Mouse (Mus musculus) embryonic facial prominence, embryonic 15.5 days (tissue): Measurements from ENCODE around the gene Rap2c. TPM values are rescaled to one million over a fixed set of nuclear protein-coding genes. Genes with fewer than 3 reads are reported as not detected.

Experiments
- ATAC-seq: fragments of 200-750 bp; cut with Nextera tagmentation; 2 replicates; pipeline ENCODE4 v1.8.0; 2017; ENCODE audit warnings: low read depth, moderate TSS enrichment; ENCODE audit not compliant: insufficient number of reproducible peaks, low FRiP score, low TSS enrichment
- H3K27ac ChIP-seq: fragments of 300-500 bp; sonication (generic); replicated peaks from 2 replicates; pipeline ENCODE4 v1.5.1; 2015; ENCODE audit warnings: mild to moderate bottlenecking, inconsistent platforms
- H3K27me3 ChIP-seq: fragments of 300-500 bp; sonication (generic); 2 replicates; pipeline ENCODE4 v1.6.1; 2015; ENCODE audit warnings: inconsistent platforms
- H3K36me3 ChIP-seq: fragments of 300-500 bp; sonication (generic); 2 replicates; pipeline ENCODE4 v1.6.1; 2015; ENCODE audit warnings: mild to moderate bottlenecking, inconsistent platforms
- H3K4me1 ChIP-seq: fragments of 300-500 bp; sonication (generic); 2 replicates; pipeline ENCODE4 v1.6.1; 2015; ENCODE audit warnings: inconsistent platforms
- H3K4me2 ChIP-seq: fragments of 300-500 bp; sonication (generic); replicated peaks from 2 replicates; pipeline ENCODE4 v1.6.1; 2015; ENCODE audit warnings: mild to moderate bottlenecking, inconsistent platforms
- H3K4me3 ChIP-seq: fragments of 300-500 bp; sonication (generic); replicated peaks from 2 replicates; pipeline ENCODE4 v1.5.1; 2015; ENCODE audit warnings: mild to moderate bottlenecking, inconsistent platforms
- H3K9ac ChIP-seq: fragments of 300-500 bp; sonication (generic); 2 replicates; pipeline ENCODE4 v1.6.1; 2015; ENCODE audit warnings: inconsistent platforms
- H3K9me3 ChIP-seq: fragments of 300-500 bp; sonication (generic); replicated peaks from 2 replicates; pipeline ENCODE4 v1.6.1; 2016; ENCODE audit warnings: inconsistent platforms
- WGBS: fragments of 180-500 bp; shearing (Covaris S2); methylation state at CpG from one replicate; pipeline ENCODE4 v1.1.7; 2015; 5-methylcytosine and 5-hydroxymethylcytosine counted together
- polyA plus RNA-seq: library from polyadenylated mRNA; unstranded; fragments of >200 nt; fragmentation: Nextera tagmentation; extraction: Ambion mirVana; gene quantifications from 2 replicates; pipeline ENCODE4 v1.2.1, GENCODE M21; 2015

Gene Rap2c
- polyA plus RNA-seq, 1 experiment from 2014 or later: 26.1 TPM

DNA sequence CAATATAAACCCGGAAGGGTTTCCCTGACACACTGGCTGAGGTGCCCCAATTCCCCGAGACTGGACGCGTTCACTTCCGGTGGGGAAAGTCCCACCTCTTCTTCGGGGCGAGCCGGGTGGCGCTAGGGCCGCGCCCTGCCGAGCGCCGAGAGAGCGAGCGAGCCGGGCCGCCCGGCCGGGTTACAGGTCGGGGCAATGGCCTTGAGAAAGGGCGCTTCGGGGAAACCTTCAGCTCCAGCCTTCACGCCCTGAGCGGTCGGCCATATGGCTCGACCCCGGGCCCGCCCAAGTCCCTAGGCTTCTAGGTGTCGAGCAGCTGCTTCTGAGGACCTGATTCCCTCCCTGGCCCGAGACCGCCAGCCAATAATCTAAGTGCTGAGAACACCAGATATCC lies 965 bp upstream of the Rap2c start:
- Histone ChIP-seq H3K4me3 (peak overlapping the region; percentile 54), H3K27me3 (no peaks in the 10 kb centered on the region), H3K27ac (peak overlapping the region; percentile 97), H3K9me3 (no peaks in the 10 kb centered on the region), H3K4me1 (no peaks in the 10 kb centered on the region), H3K36me3 (no peaks in the 10 kb centered on the region), H3K9ac (0 out of 2 replicates have a peak overlapping the region, but pooled peaks have one; percentile 24), H3K4me2 (peak overlapping the region; percentile 41)
- WGBS: 35% methylated on average over 26 of the region's 32 CpGs
- ATAC-seq: peak; percentile 82

DNA sequence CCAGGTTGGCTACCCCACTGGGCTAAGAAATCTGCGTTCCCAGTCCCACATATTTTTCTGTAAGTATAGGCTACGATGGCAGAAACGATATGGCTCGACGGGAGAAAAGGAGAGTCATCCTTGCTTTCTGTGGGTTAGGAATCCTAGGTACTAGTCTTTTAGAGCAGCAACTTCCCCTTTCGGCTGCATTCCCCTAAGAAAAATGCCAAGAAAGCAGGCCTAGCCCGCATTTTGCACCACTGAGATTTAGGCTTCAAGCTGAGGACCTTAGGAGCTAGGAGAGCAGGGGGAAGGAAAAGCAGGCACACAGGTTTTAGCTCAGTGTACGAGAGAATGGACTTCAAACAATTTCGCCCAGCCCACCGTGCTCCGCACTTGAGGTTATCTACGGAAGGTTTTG lies 892 bp downstream of the Rap2c start:
- ATAC-seq: no peak
- H3K4me1 ChIP-seq: no peaks in the 10 kb centered on the region
- WGBS: 26% methylated on average over 12 of the region's 12 CpGs

DNA sequence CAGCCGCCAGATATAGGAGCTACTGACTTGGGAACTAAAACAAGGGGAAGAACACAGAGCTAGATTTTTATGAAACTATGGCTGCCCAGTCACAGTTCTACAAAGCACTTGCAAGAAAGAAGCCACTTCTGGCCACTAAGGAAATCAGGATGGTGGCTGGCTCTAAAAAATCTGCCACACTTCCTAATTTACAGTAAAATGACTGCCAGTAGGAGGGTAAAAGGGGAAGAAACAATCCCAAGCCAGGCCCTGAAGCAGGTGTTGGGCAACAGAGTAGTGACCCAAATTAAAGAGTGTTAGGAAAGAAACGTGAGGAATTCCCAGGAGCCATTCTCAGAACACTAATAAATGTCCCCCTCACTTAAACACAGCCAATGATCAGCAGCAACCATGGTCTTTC lies 5.5 kb downstream of the Rap2c start:
- Histone ChIP-seq H3K27me3 (no peaks in the 10 kb centered on the region), H3K9me3 (no peaks in the 10 kb centered on the region), H3K4me1 (no peaks in the 10 kb centered on the region), H3K36me3 (no peaks in the 10 kb centered on the region; the same call in 1 of the 2 replicates), H3K4me3 (no peak overlapping the region), H3K9ac (no peak overlapping the region), H3K4me2 (no peak overlapping the region), H3K27ac (no peak overlapping the region)
- WGBS: 65% methylated on average over 2 of the region's 2 CpGs
- ATAC-seq: no peak

More for the DNA sequence above, 892 bp downstream of the Rap2c start:
- Histone ChIP-seq H3K36me3 (no peaks in the 10 kb centered on the region), H3K4me3 (peak overlapping the region; percentile 54), H3K27me3 (no peaks in the 10 kb centered on the region), H3K4me2 (peak overlapping the region; percentile 46), H3K27ac (peak overlapping the region; percentile 97), H3K9ac (peak overlapping the region; percentile 12; the same call in 1 of the 2 replicates), H3K9me3 (no peaks in the 10 kb centered on the region)

DNA sequence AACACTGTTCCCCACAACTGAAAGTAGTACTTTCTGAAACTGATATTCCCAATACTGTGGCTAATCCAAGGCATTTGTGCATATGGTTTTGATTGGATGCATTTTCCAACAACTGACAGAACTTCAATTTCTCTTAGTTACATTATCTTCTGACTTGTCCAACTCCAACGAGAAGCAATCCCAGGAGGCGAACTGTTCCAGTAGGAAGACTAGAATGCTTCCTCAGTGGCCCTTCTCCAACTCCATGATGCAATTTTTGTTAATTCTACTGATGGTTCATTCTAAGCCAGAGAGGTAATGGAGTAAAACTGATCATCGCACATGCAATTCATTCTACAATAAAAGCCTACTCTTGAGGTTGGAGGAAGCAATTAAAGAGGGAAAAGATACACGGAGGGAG lies 7.5 kb downstream of the Rap2c start:
- Histone ChIP-seq H3K9ac (no peak overlapping the region), H3K4me3 (no peak overlapping the region), H3K4me1 (no peaks in the 10 kb centered on the region), H3K27me3 (no peaks in the 10 kb centered on the region), H3K9me3 (no peaks in the 10 kb centered on the region), H3K4me2 (no peak overlapping the region), H3K36me3 (no peaks in the 10 kb centered on the region; the same call in 1 of the 2 replicates), H3K27ac (no peak overlapping the region)
- 51% methylated on average over 4 of the region's 4 CpGs for WGBS
- ATAC-seq: no peak

DNA sequence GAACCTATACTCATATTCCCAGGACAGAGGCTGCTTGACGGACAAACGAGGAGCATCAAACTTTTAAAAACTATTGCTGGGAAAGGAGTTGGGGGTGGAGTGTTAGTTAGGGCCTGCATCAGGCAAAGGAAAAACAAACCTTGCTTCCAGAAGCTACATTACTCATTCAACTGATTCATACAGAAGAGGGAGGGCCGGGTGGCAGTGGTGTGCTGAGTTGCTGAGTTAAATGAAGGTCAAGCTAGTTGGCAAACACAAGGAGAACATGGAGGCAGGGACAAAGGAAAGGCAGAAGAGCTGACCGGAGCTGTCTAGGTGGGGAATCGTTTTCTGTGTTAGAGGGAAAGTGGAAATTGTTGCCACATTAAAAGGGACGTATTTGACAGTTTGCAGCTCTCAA lies 17.0 kb downstream of the Rap2c start:
- 80% methylated on average over 6 of the region's 6 CpGs for WGBS

DNA sequence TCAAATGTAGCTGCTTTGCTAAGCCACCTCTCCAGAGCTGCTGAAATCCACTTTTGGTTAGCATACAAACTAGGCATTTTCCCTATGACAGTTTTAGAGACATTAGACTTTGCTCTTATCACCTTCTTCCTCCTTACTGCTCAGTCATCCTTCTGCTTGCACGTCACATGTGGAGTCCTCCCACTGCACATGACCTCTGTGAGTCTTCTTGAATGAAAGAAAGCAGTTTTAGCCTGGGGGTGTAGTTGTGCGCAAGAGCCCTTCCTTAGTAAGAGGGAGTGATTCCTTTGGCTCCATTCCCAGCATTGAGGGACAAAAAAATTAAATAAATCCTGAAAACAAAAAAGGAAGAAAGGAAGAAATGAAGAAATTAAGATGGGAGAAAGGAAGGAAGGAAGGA lies 22.5 kb downstream of the Rap2c start:
- H3K27ac ChIP-seq: no peak overlapping the region
- no peak overlapping the region for H3K4me2 ChIP-seq
- no peak overlapping the region for H3K4me3 ChIP-seq
- H3K4me1 ChIP-seq: no peaks in the 10 kb centered on the region
- ATAC-seq: no peak
- WGBS: 55% methylated on average over 2 of the region's 2 CpGs
- no peaks in the 10 kb centered on the region for H3K9me3 ChIP-seq
- no peak overlapping the region for H3K9ac ChIP-seq
- no peaks in the 10 kb centered on the region for H3K27me3 ChIP-seq
- no peaks in the 10 kb centered on the region for H3K36me3 ChIP-seq

More for the DNA sequence above, 17.0 kb downstream of the Rap2c start:
- H3K9me3 ChIP-seq: no peaks in the 10 kb centered on the region
- H3K9ac ChIP-seq: no peak overlapping the region
- no peaks in the 10 kb centered on the region for H3K4me1 ChIP-seq
- no peak for ATAC-seq
- no peaks in the 10 kb centered on the region for H3K27me3 ChIP-seq
- no peak overlapping the region for H3K27ac ChIP-seq
- no peak overlapping the region for H3K4me3 ChIP-seq
- H3K4me2 ChIP-seq: no peak overlapping the region
- no peaks in the 10 kb centered on the region for H3K36me3 ChIP-seq

DNA sequence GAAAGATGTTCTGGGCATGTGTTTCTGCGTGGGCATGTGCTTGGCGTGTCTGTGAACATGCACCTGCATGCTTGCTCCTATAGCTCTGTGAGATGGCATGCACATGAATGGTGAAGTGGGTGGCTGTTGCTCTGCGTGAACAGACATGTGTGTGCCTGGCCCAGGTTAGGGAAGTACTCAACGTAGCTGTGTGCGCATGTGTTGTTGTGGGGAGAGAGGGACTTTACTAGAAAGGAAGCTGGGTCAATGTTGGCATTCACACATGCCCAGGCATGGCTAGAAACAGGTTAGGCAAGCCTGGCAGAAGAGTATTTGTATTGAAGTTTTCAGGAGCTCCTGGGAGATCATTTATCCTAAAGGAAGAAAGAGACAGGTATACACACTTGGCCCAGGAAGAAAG lies 26.5 kb downstream of the Rap2c start:
- no peaks in the 10 kb centered on the region for H3K36me3 ChIP-seq
- H3K4me1 ChIP-seq: no peaks in the 10 kb centered on the region
- no peak overlapping the region for H3K9ac ChIP-seq
- no peak overlapping the region for H3K4me2 ChIP-seq
- no peaks in the 10 kb centered on the region for H3K9me3 ChIP-seq
- H3K27ac ChIP-seq: no peak overlapping the region
- no peak; the same call in 1 of the 2 replicates for ATAC-seq
- no peaks in the 10 kb centered on the region for H3K27me3 ChIP-seq
- no peak overlapping the region for H3K4me3 ChIP-seq
- WGBS: 78% methylated on average over 5 of the region's 5 CpGs

DNA sequence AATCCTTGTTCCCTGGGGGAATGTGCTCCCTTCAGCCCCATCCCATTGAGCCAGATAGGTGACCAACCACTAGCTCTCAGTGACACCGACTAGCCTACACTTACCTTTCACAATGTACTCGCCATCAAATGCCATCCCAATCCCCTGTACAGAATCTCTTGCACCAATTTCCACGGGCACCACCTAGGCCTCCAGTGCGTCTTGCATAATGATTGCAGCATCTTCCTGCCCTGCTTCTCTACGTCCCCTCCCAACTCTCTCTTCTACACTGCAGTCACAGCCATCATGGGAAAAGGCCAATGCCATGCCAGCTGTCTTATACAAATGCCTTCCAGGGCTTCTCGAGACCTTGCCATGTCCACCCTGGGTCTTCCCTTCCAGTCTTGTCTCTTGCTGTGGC lies 27.9 kb downstream of the Rap2c start:
- Histone ChIP-seq H3K9ac (no peak overlapping the region), H3K27me3 (no peaks in the 10 kb centered on the region), H3K36me3 (no peaks in the 10 kb centered on the region), H3K4me1 (no peaks in the 10 kb centered on the region), H3K4me2 (no peak overlapping the region), H3K9me3 (no peaks in the 10 kb centered on the region), H3K27ac (no peak overlapping the region; the same call in 1 of the 2 replicates), H3K4me3 (no peak overlapping the region)
- WGBS: 92% methylated on average over 6 of the region's 6 CpGs
- ATAC-seq: no peak

DNA sequence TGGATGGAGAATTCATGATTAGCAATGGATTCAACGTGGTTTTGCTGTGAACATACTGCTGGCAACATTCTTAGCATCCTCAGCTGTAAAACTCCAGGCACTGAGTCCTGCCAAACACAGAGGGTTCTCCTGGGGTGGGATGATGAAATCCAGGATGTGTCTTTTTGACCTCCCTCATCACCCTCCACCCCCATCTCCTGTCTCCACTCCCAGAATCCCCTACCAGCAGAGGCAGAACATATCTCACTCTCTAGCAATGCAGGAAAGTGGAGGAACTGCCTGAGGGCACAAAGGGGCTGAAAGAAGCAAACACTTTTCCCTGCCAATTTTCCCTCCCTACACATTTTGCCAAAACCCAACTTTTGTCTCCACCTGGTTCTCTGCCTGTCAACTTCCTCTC lies 29.2 kb downstream of the Rap2c start:
- Histone ChIP-seq H3K9ac (no peak overlapping the region), H3K36me3 (no peaks in the 10 kb centered on the region), H3K4me1 (no peaks in the 10 kb centered on the region), H3K27ac (no peak overlapping the region), H3K9me3 (no peaks in the 10 kb centered on the region), H3K4me3 (no peak overlapping the region), H3K4me2 (no peak overlapping the region), H3K27me3 (no peaks in the 10 kb centered on the region)
- WGBS: 40% methylated on average over 1 of the region's 1 CpGs
- no peak; the same call in 1 of the 2 replicates for ATAC-seq

DNA sequence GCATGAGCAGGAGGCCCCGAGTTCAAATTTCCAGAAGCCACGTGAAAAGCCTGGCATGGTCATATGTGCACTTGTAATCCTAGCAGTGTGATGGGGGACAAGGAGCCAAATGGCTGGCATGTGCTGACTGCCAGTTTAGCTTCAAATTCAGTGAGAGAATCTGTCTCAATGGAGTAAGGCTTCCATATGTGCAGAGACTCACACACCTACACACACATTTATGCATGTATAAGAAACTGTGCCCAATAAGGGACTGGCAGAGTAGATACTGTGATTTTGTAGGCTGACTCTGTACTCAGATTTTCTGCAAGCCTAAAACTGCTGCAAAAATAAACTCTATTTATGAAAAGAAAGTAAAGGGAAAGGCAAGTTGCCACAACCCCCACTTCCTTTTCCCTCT lies 39.4 kb downstream of the Rap2c start:
- Histone ChIP-seq H3K4me3 (no peak overlapping the region), H3K9me3 (no peaks in the 10 kb centered on the region), H3K4me2 (no peak overlapping the region), H3K4me1 (no peaks in the 10 kb centered on the region), H3K9ac (no peak overlapping the region), H3K27me3 (no peaks in the 10 kb centered on the region), H3K36me3 (no peaks in the 10 kb centered on the region), H3K27ac (no peak overlapping the region)
- WGBS: 76% methylated on average over 2 of the region's 2 CpGs
- no peak for ATAC-seq

DNA sequence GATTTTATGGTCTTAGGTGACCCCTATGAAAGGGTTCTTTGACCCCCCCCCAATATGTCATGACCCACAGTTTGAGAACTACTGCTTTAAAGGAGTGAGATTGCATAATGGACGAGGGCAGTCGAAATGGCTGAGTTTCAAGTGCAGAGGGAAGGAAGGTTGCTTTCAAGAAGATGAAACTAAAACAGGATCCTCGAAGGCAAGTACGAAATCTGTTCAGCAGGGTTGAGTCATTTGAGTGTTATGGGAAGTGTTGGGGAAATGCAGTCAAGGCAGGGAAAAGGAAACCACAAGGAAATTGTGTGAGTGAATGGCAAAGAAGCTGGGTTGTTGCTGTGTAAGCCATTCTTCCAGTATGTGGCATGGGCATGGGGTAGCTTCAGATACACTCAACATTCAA lies 45.7 kb downstream of the Rap2c start:
- H3K9ac ChIP-seq: no peak overlapping the region
- H3K36me3 ChIP-seq: no peaks in the 10 kb centered on the region
- no peaks in the 10 kb centered on the region for H3K4me1 ChIP-seq
- no peak for ATAC-seq
- H3K9me3 ChIP-seq: no peaks in the 10 kb centered on the region
- WGBS: 76% methylated on average over 4 of the region's 4 CpGs
- H3K27me3 ChIP-seq: no peaks in the 10 kb centered on the region
- no peak overlapping the region for H3K4me2 ChIP-seq
- H3K27ac ChIP-seq: no peak overlapping the region
- H3K4me3 ChIP-seq: no peak overlapping the region

DNA sequence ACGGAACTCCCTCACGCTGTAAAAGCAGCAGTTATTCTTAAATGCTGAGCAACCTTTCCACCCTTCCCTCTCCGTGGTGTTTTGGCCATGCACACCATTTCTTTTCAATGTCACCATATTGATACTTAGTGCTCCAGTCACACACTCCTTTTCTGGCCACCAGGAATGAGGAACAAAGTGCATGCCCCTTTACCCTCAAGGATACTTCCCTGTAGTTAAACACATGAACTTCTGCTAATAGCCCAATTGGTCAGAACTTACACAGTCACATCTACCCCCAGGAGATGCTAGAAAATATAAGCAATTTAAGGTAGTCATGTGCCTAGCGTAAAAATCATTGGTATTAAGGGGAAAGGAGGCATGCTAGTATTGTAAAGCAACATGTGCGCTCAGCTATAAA lies 47.9 kb downstream of the Rap2c start:
- no peaks in the 10 kb centered on the region for H3K4me1 ChIP-seq
- no peaks in the 10 kb centered on the region for H3K36me3 ChIP-seq
- no peak overlapping the region for H3K4me2 ChIP-seq
- no peak overlapping the region for H3K9ac ChIP-seq
- H3K9me3 ChIP-seq: no peaks in the 10 kb centered on the region
- no peak overlapping the region for H3K4me3 ChIP-seq
- H3K27me3 ChIP-seq: no peaks in the 10 kb centered on the region
- 82% methylated on average over 5 of the region's 5 CpGs for WGBS
- no peak for ATAC-seq
- H3K27ac ChIP-seq: no peak overlapping the region
